Mouse (Mus musculus) CH12.LX (cell line): ENCODE measurements around the gene Arhgap31. TPM values are rescaled to one million over a fixed set of nuclear protein-coding genes. Genes with fewer than 3 reads are reported as not detected.

Experiments
- DNase-seq: peaks from one replicate; pipeline ENCODE4 v3.0.0-alpha.2; 2013; ENCODE audit errors: extremely low read depth
- H3K27ac ChIP-seq: 2 replicates; pipeline ENCODE4 v1.5.1; 2012; ENCODE audit warnings: low read depth, mild to moderate bottlenecking, control low read depth, moderate library complexity; ENCODE audit not compliant: insufficient read depth
- H3K27me3 ChIP-seq: replicated peaks from 2 replicates; pipeline ENCODE3; 2012; ENCODE audit warnings: inconsistent platforms
- H3K36me3 ChIP-seq, 2 experiments: replicated peaks in 1 of 2; 2 replicates each; pipeline versions ENCODE3 to v1.6.1; 2012; ENCODE audit warnings: inconsistent platforms in 1 of 2, low read length in 1 of 2, mild to moderate bottlenecking in 1 of 2, mixed read lengths in 1 of 2, moderate library complexity in 1 of 2; ENCODE audit not compliant: control insufficient read depth in 1 of 2, insufficient read depth in 1 of 2
- H3K4me1 ChIP-seq, 2 experiments: 2 replicates each; pipeline ENCODE4 v1.6.1; 2012; ENCODE audit warnings: inconsistent platforms in 1 of 2, moderate library complexity in 1 of 2; ENCODE audit not compliant: insufficient read depth in 2 of 2, control insufficient read depth in 1 of 2
- H3K4me2 ChIP-seq: 2 replicates; pipeline ENCODE4 v1.6.1; 2012; ENCODE audit warnings: low read depth, mild to moderate bottlenecking, control low read depth; ENCODE audit not compliant: poor library complexity, insufficient read depth, severe bottlenecking
- H3K4me3 ChIP-seq, 3 experiments: fragments of 150-350 bp in 1 of 3; sonication (generic) in 1 of 3; replicated peaks in 1 of 3; 2 replicates each; pipeline versions ENCODE3 to v1.5.1; 2011 to 2012; ENCODE audit warnings: low read depth in 2 of 3, low read length in 2 of 3, mild to moderate bottlenecking in 2 of 3, moderate library complexity in 2 of 3, control low read depth in 1 of 3, improper control_type of control experiment in 1 of 3, inconsistent platforms in 1 of 3, mixed read lengths in 1 of 3; ENCODE audit not compliant: poor library complexity in 1 of 3
- H3K79me2 ChIP-seq: replicated peaks from 2 replicates; pipeline ENCODE4 v1.6.1; 2012; ENCODE audit warnings: mild to moderate bottlenecking, moderate library complexity; ENCODE audit not compliant: control insufficient read depth, poor library complexity, insufficient read depth, severe bottlenecking; ENCODE audit errors: extremely low read depth
- H3K9ac ChIP-seq: 2 replicates; pipeline ENCODE4 v1.6.1; 2012; ENCODE audit warnings: low read depth, mild to moderate bottlenecking, control low read depth, moderate library complexity; ENCODE audit not compliant: insufficient read depth
- H3K9me3 ChIP-seq: replicated peaks from 2 replicates; pipeline ENCODE3; 2012; ENCODE audit warnings: low read length, inconsistent platforms, mixed read lengths
- BHLHE40 ChIP-seq: IDR thresholded peaks from 2 replicates; pipeline ENCODE4 v1.6.1; 2011; ENCODE audit warnings: mild to moderate bottlenecking, low read depth, low read length, improper control_type of control experiment
- CHD1 ChIP-seq: IDR thresholded peaks from 2 replicates; pipeline ENCODE4 v1.6.1; 2012; ENCODE audit warnings: low read depth, low read length, improper control_type of control experiment, inconsistent platforms
- CTCF ChIP-seq, 2 experiments: IDR thresholded peaks in 1 of 2; conservative IDR thresholded peaks in 1 of 2; 2 replicates each; pipeline ENCODE4 v1.5.1; 2011 to 2012; ENCODE audit warnings: low read depth in 2 of 2, low read length in 2 of 2, improper control_type of control experiment in 1 of 2, inconsistent platforms in 1 of 2, mild to moderate bottlenecking in 1 of 2, moderate library complexity in 1 of 2
- GABPA ChIP-seq: IDR thresholded peaks from 2 replicates; pipeline ENCODE4 v1.6.1; 2012; ENCODE audit warnings: low read depth, low read length, improper control_type of control experiment, inconsistent platforms; ENCODE audit not compliant: insufficient replicate concordance
- HCFC1 ChIP-seq: IDR thresholded peaks from 2 replicates; pipeline ENCODE4 v1.6.1; 2012; ENCODE audit warnings: low read depth, mild to moderate bottlenecking, inconsistent platforms, low read length, improper control_type of control experiment
- IRF4 ChIP-seq: IDR thresholded peaks from 2 replicates; pipeline ENCODE4 v1.6.1; 2014; ENCODE audit warnings: low read depth, mild to moderate bottlenecking, inconsistent platforms, low read length, improper control_type of control experiment
- JUN ChIP-seq: IDR thresholded peaks from 2 replicates; pipeline ENCODE4 v1.6.1; 2011; ENCODE audit warnings: low read depth, mild to moderate bottlenecking, low read length, improper control_type of control experiment, moderate library complexity; ENCODE audit not compliant: insufficient read depth
- KAT2A ChIP-seq: IDR thresholded peaks from 2 replicates; pipeline ENCODE4 v1.6.1; 2012; ENCODE audit warnings: low read length, improper control_type of control experiment, inconsistent platforms; ENCODE audit not compliant: insufficient replicate concordance
- MEF2A ChIP-seq: IDR thresholded peaks from 2 replicates; pipeline ENCODE4 v1.6.1; 2014; ENCODE audit warnings: low read depth, mild to moderate bottlenecking, inconsistent platforms, low read length, improper control_type of control experiment, borderline replicate concordance
- MXI1 ChIP-seq: IDR thresholded peaks from 2 replicates; pipeline ENCODE4 v1.6.1; 2011; ENCODE audit warnings: mild to moderate bottlenecking, low read depth, low read length, improper control_type of control experiment
- PAX5 ChIP-seq: IDR thresholded peaks from 2 replicates; pipeline ENCODE4 v1.6.1; 2012; ENCODE audit warnings: low read length, inconsistent platforms, mixed read lengths
- POLR2AphosphoS2 ChIP-seq: IDR thresholded peaks from 2 replicates; pipeline ENCODE4 v1.6.1; 2011; ENCODE audit warnings: low read depth, low read length, improper control_type of control experiment
- USF1 ChIP-seq: IDR thresholded peaks from 2 replicates; pipeline ENCODE4 v1.6.1; 2014; ENCODE audit warnings: low read depth, mild to moderate bottlenecking, inconsistent platforms, low read length, improper control_type of control experiment
- USF2 ChIP-seq: conservative IDR thresholded peaks from 2 replicates; pipeline ENCODE4 v1.6.1; 2011; ENCODE audit warnings: low read depth, low read length, improper control_type of control experiment
- dilution Hi-C: fragments of 300-500 bp; cut with MboI; formaldehyde crosslinking; loops from 2 replicates; pipeline ENCODE4 v1.14.3; 2020; ENCODE audit warnings: low sequenced_read_pairs; ENCODE audit not compliant: extremely low pct_unique_long_range_greater_than_20kb, extremely low pct_ligation_motif_present
- in situ Hi-C: fragments of 300-500 bp; cut with MboI; formaldehyde crosslinking; loops from 3 replicates; pipeline ENCODE4 v1.14.3; 2019; ENCODE audit warnings: low sequenced_read_pairs, low pct_ligation_motif_present, low pct_unique_long_range_greater_than_20kb, mixed read lengths
- polyA plus RNA-seq: library from polyadenylated mRNA; unstranded; fragments of >175 nt; gene quantifications from 2 replicates; pipeline ENCODE4 v1.2.1, GENCODE M21; 2012; ENCODE audit warnings: low read depth; ENCODE audit not compliant: insufficient read length
- total RNA-seq, 2 experiments: library from RNA; depleted of rRNA; stranded (reverse); fragments of 300-350 nt in 1 of 2; fragments of >200 nt in 1 of 2; gene quantifications; 2 replicates each; pipeline ENCODE4 v1.2.3; 2012 to 2014

Arhgap31 gene
- total and polyA plus RNA-seq, 3 experiments, result 0.15 to 2.0 (median 0.76) TPM

DNA sequence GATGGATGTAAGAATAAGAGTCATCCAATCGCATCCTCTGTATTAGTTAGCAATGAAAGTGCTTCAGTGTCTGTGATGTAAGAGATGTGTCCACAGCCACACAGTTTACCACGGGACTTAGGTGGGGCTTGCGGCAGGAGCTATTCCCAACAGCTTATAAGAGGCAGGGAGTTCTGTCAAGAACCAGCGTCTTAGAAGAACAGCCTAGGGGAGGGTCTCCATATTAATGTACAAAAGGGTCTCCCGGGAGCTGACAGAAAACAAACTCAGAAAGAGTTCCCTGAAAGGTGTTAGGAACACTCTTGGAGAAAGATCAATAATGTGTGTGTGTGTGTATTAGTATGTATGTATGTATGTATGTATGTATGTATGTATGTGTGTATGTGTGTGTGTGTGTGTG is 60.4 kb downstream of the Arhgap31 start:
- Histone ChIP-seq H3K27me3 (peaks cover 24% of the 10 kb centered on the region), H3K4me1 (peaks cover 12 to 28% of the 10 kb centered on the region in 2 experiments), H3K79me2 (no peaks in the 10 kb centered on the region), H3K4me2 (no peak overlapping the region), H3K9ac (no peak overlapping the region), H3K9me3 (no peaks in the 10 kb centered on the region), H3K36me3 (no peaks in the 10 kb centered on the region), H3K4me3 (no peak overlapping the region), H3K27ac (no peak overlapping the region)
- DNase-seq, result no peak
- no peak for TF ChIP-seq MEF2A
- no peak for TF ChIP-seq USF1
- TF ChIP-seq GABPA, result no peak
- no peak for TF ChIP-seq POLR2AphosphoS2
- no peak for TF ChIP-seq BHLHE40
- no peak for TF ChIP-seq KAT2A
- no peak for TF ChIP-seq JUN
- TF ChIP-seq IRF4, result no peak
- in situ Hi-C loops, result no loop called here
- dilution Hi-C loops, result no loop called here

DNA sequence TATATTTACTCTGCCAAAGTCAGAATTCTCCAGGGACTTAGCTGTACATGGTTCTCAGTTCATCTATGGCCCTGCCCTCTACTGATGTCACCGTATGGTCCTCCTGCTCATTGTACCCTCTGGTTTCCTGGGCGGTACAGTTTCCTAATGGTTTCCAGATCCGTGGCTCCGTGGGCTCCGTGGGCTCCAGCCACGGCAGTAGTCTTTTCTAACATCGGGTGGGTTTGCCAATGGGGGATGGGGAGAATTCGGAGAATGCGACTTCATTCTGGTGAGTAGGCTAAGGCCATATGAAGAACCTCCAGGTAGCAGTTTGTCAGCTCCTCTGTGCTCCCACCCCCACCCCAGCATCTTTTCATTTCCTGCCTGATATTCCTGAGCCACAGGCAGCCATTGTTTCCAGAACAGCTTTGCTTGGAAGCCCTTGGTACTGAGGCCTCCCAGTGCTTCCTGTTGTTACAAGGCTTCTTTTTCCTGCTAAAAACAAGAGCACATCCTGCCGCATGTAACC is 61.3 kb downstream of the Arhgap31 start:
- Histone ChIP-seq H3K9ac (no peak overlapping the region), H3K4me1 (peaks cover 12 to 28% of the 10 kb centered on the region in 2 experiments)
- no peak for TF ChIP-seq GABPA
- TF ChIP-seq MXI1, result no peak
- TF ChIP-seq CHD1, result no peak
- TF ChIP-seq USF2, result no peak
- TF ChIP-seq CTCF (conservative IDR thresholded peaks at IDR 0.05 in 1 of 2, IDR thresholded peaks at IDR 0.05 in 1 of 2; ENCODE audit: low read depth in 2 of 2, low read length in 2 of 2), result no peak
- TF ChIP-seq, all 38 proteins: peak for 0
- peaks cover 25% of the 10 kb centered on the region for H3K27me3 ChIP-seq
- H3K79me2 ChIP-seq, result no peaks in the 10 kb centered on the region
- dilution Hi-C loops, result no loop called here
- H3K9me3 ChIP-seq, result no peaks in the 10 kb centered on the region
- H3K4me2 ChIP-seq, result no peak overlapping the region
- in situ Hi-C loops, result no loop called here
- H3K4me3 ChIP-seq, result no peak overlapping the region
- no peaks in the 10 kb centered on the region for H3K36me3 ChIP-seq
- DNase-seq, result peak; percentile 13
- no peak overlapping the region for H3K27ac ChIP-seq

DNA sequence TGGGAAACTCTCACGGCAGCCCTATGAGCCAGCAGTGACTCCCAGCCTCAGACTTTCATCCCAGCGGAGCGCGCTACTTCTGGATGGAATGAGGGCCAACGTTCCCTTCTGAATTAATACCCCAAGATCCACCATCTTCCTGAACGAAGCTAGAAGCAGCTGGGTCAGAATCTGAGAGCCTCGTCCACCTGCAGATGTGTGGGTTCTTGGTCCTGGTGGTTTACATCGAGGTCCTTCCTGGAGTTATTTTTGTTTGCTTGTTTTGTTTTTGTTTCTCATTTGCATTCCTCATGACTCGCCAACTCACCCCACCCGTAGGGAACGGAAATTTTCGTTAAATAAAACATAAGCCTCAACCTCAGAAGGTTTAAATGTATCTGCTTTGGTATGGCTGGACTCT is 61.8 kb downstream of the Arhgap31 start:
- DNase-seq, result no peak
- no peak overlapping the region for H3K4me3 ChIP-seq
- H3K79me2 ChIP-seq, result no peaks in the 10 kb centered on the region
- no peaks in the 10 kb centered on the region for H3K9me3 ChIP-seq
- peaks cover 26% of the 10 kb centered on the region for H3K27me3 ChIP-seq
- H3K9ac ChIP-seq, result no peak overlapping the region
- H3K4me2 ChIP-seq, result no peak overlapping the region
- TF ChIP-seq PAX5 (no peak), HCFC1 (no peak)
- in situ Hi-C loops (no loop called here), dilution Hi-C loops (no loop called here)
- H3K36me3 ChIP-seq, result no peaks in the 10 kb centered on the region
- no peak overlapping the region for H3K27ac ChIP-seq
- peaks cover 12 to 28% of the 10 kb centered on the region in 2 experiments for H3K4me1 ChIP-seq
